Mouse (Mus musculus) small intestine, adult 10 weeks (tissue): ENCODE measurements around the gene Mob3b. TPM values are rescaled to one million over a fixed set of nuclear protein-coding genes. Genes with fewer than 3 reads are reported as not detected.

ENCODE experiments used
- polyA plus RNA-seq: library from polyadenylated mRNA; stranded (reverse); fragments of 350-450 nt; fragmentation: Illumina TruSeq; extraction: RNeasy Lipid Tissue Mini Kit (QIAGEN cat#74804); gene quantifications from one replicate; pipeline ENCODE4 v1.2.3, GENCODE M21; 2014; ENCODE audit warnings: low replicate concordance

Mob3b gene
- polyA plus RNA-seq, result 28.3 TPM

DNA sequence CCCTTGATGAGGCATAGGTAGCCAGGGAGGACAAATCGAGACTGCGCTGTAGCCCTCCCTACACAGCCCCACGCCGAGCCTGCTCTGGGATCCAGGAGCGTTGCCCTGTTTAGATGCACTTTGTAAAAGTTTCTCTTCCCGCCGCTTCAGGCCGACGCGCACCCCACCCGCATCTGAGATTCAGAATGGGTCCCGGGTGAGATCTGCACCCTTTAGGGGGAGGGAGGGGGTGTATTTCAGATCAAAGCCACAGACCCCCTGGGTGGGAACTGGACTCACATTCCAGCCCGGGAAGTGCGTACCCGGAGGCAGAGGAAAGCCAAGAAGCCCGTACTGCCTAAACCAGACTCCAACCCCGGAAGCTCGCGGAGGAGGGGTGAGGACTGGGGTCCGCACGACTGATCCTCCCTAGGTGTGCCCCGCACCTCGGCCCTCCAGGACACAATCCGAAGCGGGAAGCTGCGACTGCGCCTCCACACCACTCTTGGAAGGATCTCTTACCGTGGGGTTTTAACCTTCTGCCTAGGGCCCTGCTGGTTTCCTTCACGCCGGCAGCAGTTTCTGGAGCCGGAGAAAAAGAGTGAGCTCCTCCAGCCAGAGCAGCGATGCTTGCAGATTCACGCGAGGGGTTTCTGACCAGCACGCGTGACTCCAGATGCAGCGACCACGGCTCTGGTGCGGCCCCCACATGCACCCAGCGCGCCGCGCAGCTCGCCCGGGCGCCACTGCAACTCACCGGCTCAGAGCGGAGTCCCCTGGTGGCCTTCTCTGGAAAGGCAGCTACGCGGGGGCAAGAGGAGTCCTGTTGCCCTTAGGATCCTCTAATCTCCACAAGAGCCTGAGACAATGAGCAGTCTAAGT lies at the start of gene Mob3b:
Gene Mob3b (minus strand): TSS at position 734 of the 861 bp plus-strand sequence.

GRCm38 (mm10) chr4:35151756-35152155 lies 5.5 kb downstream of the Mob3b start, which contains the start of gene Ifnk:
Ifnk (plus strand) TSS chr4:35152056.

Other genes starting within 250 kb of the Mob3b start
- not detected for gene Ifnk, start 5.4 kb downstream of the Mob3b start, polyA plus RNA-seq
- gene C9orf72, start 68.7 kb upstream of the Mob3b start, polyA plus RNA-seq, result 17.0 TPM